Mouse (Mus musculus): ENCODE data around the gene Lnpk. TPM values are rescaled to one million over a fixed set of nuclear protein-coding genes. Genes with fewer than 3 reads are reported as not detected.

Gene Lnpk
- 18.7 and 20.1 TPM in 2 replicates for polyA plus RNA-seq (2014; fragmentation: Nextera tagmentation; extraction: Ambion mirVana)

- peak within 1 kb of the TSS; percentile 94 for H3K9ac ChIP-seq (ENCODE audit: low read length)
- H3K36me3 ChIP-seq (ENCODE audit: control insufficient read depth, insufficient read depth, low read length): no peaks in the 10 kb centered on the region
- H3K4me2 ChIP-seq (ENCODE audit: low read length): peak within 1 kb of the TSS; percentile 86
- no peaks in the 10 kb centered on the region for H3K9me3 ChIP-seq (ENCODE audit: control insufficient read depth, low read length)
- ATAC-seq (ENCODE audit: insufficient number of reproducible peaks, insufficient read depth, low FRiP score, low read depth): peak; percentile 99
- peaks cover 0 to 6% of the 10 kb centered on the region in 2 experiments; a peak in 2 of 4 replicates for H3K4me1 ChIP-seq (ENCODE audit: control insufficient read depth in 2 of 2, insufficient read depth in 2 of 2, low read length in 2 of 2)
- no peaks in the 10 kb centered on the region for H3K27me3 ChIP-seq (ENCODE audit: control insufficient read depth, insufficient read depth, low read length)
- peak within 1 kb of the TSS; percentile 75 to 85 for H3K27ac ChIP-seq (replicated peaks in 1 of 2; ENCODE audit: control insufficient read depth in 1 of 2, insufficient read depth in 1 of 2, low read depth in 2 of 2, low read length in 2 of 2)
- peak within 1 kb of the TSS; percentile 77 to 94 for H3K4me3 ChIP-seq (ENCODE audit: control insufficient read depth in 1 of 2, insufficient read depth in 1 of 2, low read depth in 1 of 2, low read length in 2 of 2)
- WGBS: under 1% methylated on average over 31 of the region's 34 CpGs
These were observed at the start of gene Lnpk for GRCm38 (mm10) chr2:74578843-74579489. Gene Lnpk, minus strand, starts transcription at chr2:74579435.

- no peak for ATAC-seq (ENCODE audit: insufficient number of reproducible peaks, insufficient read depth, low FRiP score, low read depth)
- H3K4me1 ChIP-seq (ENCODE audit: control insufficient read depth in 2 of 2, insufficient read depth in 2 of 2, low read length in 2 of 2): no peaks in the 10 kb centered on the region
- H3K9me3 ChIP-seq (ENCODE audit: control insufficient read depth, low read length): no peaks in the 10 kb centered on the region
- no peak overlapping the region for H3K9ac ChIP-seq (ENCODE audit: low read length)
- no peaks in the 10 kb centered on the region for H3K36me3 ChIP-seq (ENCODE audit: control insufficient read depth, insufficient read depth, low read length)
- no peak overlapping the region for H3K4me2 ChIP-seq (ENCODE audit: low read length)
- H3K27me3 ChIP-seq (ENCODE audit: control insufficient read depth, insufficient read depth, low read length): no peaks in the 10 kb centered on the region
- H3K4me3 ChIP-seq (ENCODE audit: control insufficient read depth in 1 of 2, insufficient read depth in 1 of 2, low read depth in 1 of 2, low read length in 2 of 2): no peak overlapping the region
- WGBS: 85% methylated on average over 10 of the region's 10 CpGs
- H3K27ac ChIP-seq (replicated peaks in 1 of 2; ENCODE audit: control insufficient read depth in 1 of 2, insufficient read depth in 1 of 2, low read depth in 2 of 2, low read length in 2 of 2): no peak overlapping the region
These were observed 41.1 kb upstream of the Lnpk start for GRCm38 (mm10) chr2:74620368-74620767.

GRCm38 (mm10) chr2:74619676-74620246 lies 40.5 kb upstream of the Lnpk start:
- Histone ChIP-seq H3K27ac (replicated peaks in 1 of 2; ENCODE audit: control insufficient read depth in 1 of 2, insufficient read depth in 1 of 2, low read depth in 2 of 2, low read length in 2 of 2) (no peak overlapping the region), H3K4me3 (ENCODE audit: control insufficient read depth in 1 of 2, insufficient read depth in 1 of 2, low read depth in 1 of 2, low read length in 2 of 2) (no peak overlapping the region), H3K9ac (ENCODE audit: low read length) (no peak overlapping the region), H3K9me3 (ENCODE audit: control insufficient read depth, low read length) (no peaks in the 10 kb centered on the region), H3K27me3 (ENCODE audit: control insufficient read depth, insufficient read depth, low read length) (no peaks in the 10 kb centered on the region), H3K4me1 (ENCODE audit: control insufficient read depth in 2 of 2, insufficient read depth in 2 of 2, low read length in 2 of 2) (no peaks in the 10 kb centered on the region), H3K36me3 (ENCODE audit: control insufficient read depth, insufficient read depth, low read length) (no peaks in the 10 kb centered on the region), H3K4me2 (ENCODE audit: low read length) (no peak overlapping the region)
- ATAC-seq (ENCODE audit: insufficient number of reproducible peaks, insufficient read depth, low FRiP score, low read depth): no peak
- WGBS: 82% methylated on average over 3 of the region's 3 CpGs

GRCm38 (mm10) chr2:74617706-74618105 lies 38.5 kb upstream of the Lnpk start:
- H3K4me2 ChIP-seq (ENCODE audit: low read length): no peak overlapping the region
- no peak overlapping the region for H3K27ac ChIP-seq (replicated peaks in 1 of 2; ENCODE audit: control insufficient read depth in 1 of 2, insufficient read depth in 1 of 2, low read depth in 2 of 2, low read length in 2 of 2)
- no peaks in the 10 kb centered on the region for H3K36me3 ChIP-seq (ENCODE audit: control insufficient read depth, insufficient read depth, low read length)
- ATAC-seq (ENCODE audit: insufficient number of reproducible peaks, insufficient read depth, low FRiP score, low read depth): no peak
- H3K4me1 ChIP-seq (ENCODE audit: control insufficient read depth in 2 of 2, insufficient read depth in 2 of 2, low read length in 2 of 2): no peaks in the 10 kb centered on the region
- no peak overlapping the region for H3K4me3 ChIP-seq (ENCODE audit: control insufficient read depth in 1 of 2, insufficient read depth in 1 of 2, low read depth in 1 of 2, low read length in 2 of 2)
- H3K27me3 ChIP-seq (ENCODE audit: control insufficient read depth, insufficient read depth, low read length): no peaks in the 10 kb centered on the region
- no peaks in the 10 kb centered on the region for H3K9me3 ChIP-seq (ENCODE audit: control insufficient read depth, low read length)
- H3K9ac ChIP-seq (ENCODE audit: low read length): no peak overlapping the region
- WGBS: 78% methylated on average over 9 of the region's 9 CpGs

- WGBS: 88% methylated on average over 4 of the region's 4 CpGs
- H3K9ac ChIP-seq (ENCODE audit: low read length): no peak overlapping the region
- no peaks in the 10 kb centered on the region for H3K4me1 ChIP-seq (ENCODE audit: control insufficient read depth in 2 of 2, insufficient read depth in 2 of 2, low read length in 2 of 2)
- H3K27me3 ChIP-seq (ENCODE audit: control insufficient read depth, insufficient read depth, low read length): no peaks in the 10 kb centered on the region
- ATAC-seq (ENCODE audit: insufficient number of reproducible peaks, insufficient read depth, low FRiP score, low read depth): no peak
- no peak overlapping the region for H3K27ac ChIP-seq (replicated peaks in 1 of 2; ENCODE audit: control insufficient read depth in 1 of 2, insufficient read depth in 1 of 2, low read depth in 2 of 2, low read length in 2 of 2)
- no peaks in the 10 kb centered on the region for H3K36me3 ChIP-seq (ENCODE audit: control insufficient read depth, insufficient read depth, low read length)
- no peaks in the 10 kb centered on the region for H3K9me3 ChIP-seq (ENCODE audit: control insufficient read depth, low read length)
- no peak overlapping the region for H3K4me3 ChIP-seq (ENCODE audit: control insufficient read depth in 1 of 2, insufficient read depth in 1 of 2, low read depth in 1 of 2, low read length in 2 of 2)
- H3K4me2 ChIP-seq (ENCODE audit: low read length): no peak overlapping the region
These were observed 32.2 kb upstream of the Lnpk start for GRCm38 (mm10) chr2:74611406-74611805.

- Histone ChIP-seq H3K36me3 (ENCODE audit: control insufficient read depth, insufficient read depth, low read length) (no peaks in the 10 kb centered on the region), H3K27me3 (ENCODE audit: control insufficient read depth, insufficient read depth, low read length) (no peaks in the 10 kb centered on the region), H3K9ac (ENCODE audit: low read length) (no peak overlapping the region), H3K4me3 (ENCODE audit: control insufficient read depth in 1 of 2, insufficient read depth in 1 of 2, low read depth in 1 of 2, low read length in 2 of 2) (no peak overlapping the region), H3K9me3 (ENCODE audit: control insufficient read depth, low read length) (no peaks in the 10 kb centered on the region), H3K4me1 (ENCODE audit: control insufficient read depth in 2 of 2, insufficient read depth in 2 of 2, low read length in 2 of 2) (no peaks in the 10 kb centered on the region), H3K4me2 (ENCODE audit: low read length) (no peak overlapping the region), H3K27ac (replicated peaks in 1 of 2; ENCODE audit: control insufficient read depth in 1 of 2, insufficient read depth in 1 of 2, low read depth in 2 of 2, low read length in 2 of 2) (no peak overlapping the region)
- ATAC-seq (ENCODE audit: insufficient number of reproducible peaks, insufficient read depth, low FRiP score, low read depth): no peak
These were observed 30.1 kb upstream of the Lnpk start for GRCm38 (mm10) chr2:74609350-74609749.

- ATAC-seq (ENCODE audit: insufficient number of reproducible peaks, insufficient read depth, low FRiP score, low read depth): no peak
- Histone ChIP-seq H3K4me1 (ENCODE audit: control insufficient read depth in 2 of 2, insufficient read depth in 2 of 2, low read length in 2 of 2) (no peaks in the 10 kb centered on the region), H3K4me3 (ENCODE audit: control insufficient read depth in 1 of 2, insufficient read depth in 1 of 2, low read depth in 1 of 2, low read length in 2 of 2) (no peak overlapping the region), H3K9ac (ENCODE audit: low read length) (no peak overlapping the region), H3K4me2 (ENCODE audit: low read length) (no peak overlapping the region), H3K27me3 (ENCODE audit: control insufficient read depth, insufficient read depth, low read length) (no peaks in the 10 kb centered on the region), H3K36me3 (ENCODE audit: control insufficient read depth, insufficient read depth, low read length) (no peaks in the 10 kb centered on the region), H3K27ac (replicated peaks in 1 of 2; ENCODE audit: control insufficient read depth in 1 of 2, insufficient read depth in 1 of 2, low read depth in 2 of 2, low read length in 2 of 2) (no peak overlapping the region), H3K9me3 (ENCODE audit: control insufficient read depth, low read length) (no peaks in the 10 kb centered on the region)
- 79% methylated on average over 5 of the region's 5 CpGs for WGBS
These were observed 27.0 kb upstream of the Lnpk start for GRCm38 (mm10) chr2:74606087-74606760.
